Mouse (Mus musculus) spleen, adult 2 months (tissue): Measurements from ENCODE around the gene Myt1l. TPM values are rescaled to one million over a fixed set of nuclear protein-coding genes. Genes with fewer than 3 reads are reported as not detected.

Experiments used
- DNase-seq, 2 experiments: peaks; one replicate each; pipeline versions ENCODE4 v3.0.0 to v3.0.0-alpha.2; 2012 to 2021; ENCODE audit warnings: low spot score in 2 of 2, low read depth in 1 of 2
- H3K27ac ChIP-seq: fragments of 200-500 bp; 2 replicates; pipeline ENCODE4 v1.5.1; 2012; ENCODE audit warnings: low read length, inconsistent platforms; ENCODE audit not compliant: insufficient read depth
- H3K27me3 ChIP-seq: fragments of 200-500 bp; 2 replicates; pipeline ENCODE4 v1.6.1; 2012; ENCODE audit warnings: mild to moderate bottlenecking, moderate library complexity, low read length, inconsistent platforms; ENCODE audit not compliant: control insufficient read depth, insufficient read depth
- H3K36me3 ChIP-seq: fragments of 200-500 bp; 2 replicates; pipeline ENCODE4 v1.6.1; 2012; ENCODE audit warnings: mild to moderate bottlenecking, low read length, inconsistent platforms; ENCODE audit not compliant: control insufficient read depth, insufficient read depth
- H3K4me1 ChIP-seq: fragments of 200-500 bp; 2 replicates; pipeline ENCODE4 v1.6.1; 2011; ENCODE audit warnings: inconsistent platforms; ENCODE audit not compliant: control insufficient read depth, insufficient read depth, insufficient read length
- H3K4me3 ChIP-seq: fragments of 200-500 bp; 2 replicates; pipeline ENCODE4 v1.5.1; 2011; ENCODE audit warnings: mild to moderate bottlenecking, inconsistent platforms; ENCODE audit not compliant: insufficient read depth, insufficient read length; ENCODE audit errors: extremely low read depth
- CTCF ChIP-seq: fragments of 200-500 bp; IDR thresholded peaks from 2 replicates; pipeline ENCODE4 v1.5.1; 2011; ENCODE audit warnings: mild to moderate bottlenecking, inconsistent platforms; ENCODE audit not compliant: insufficient read depth, insufficient read length, insufficient replicate concordance; ENCODE audit errors: extremely low read depth
- POLR2A ChIP-seq: fragments of 200-500 bp; IDR thresholded peaks from 2 replicates; pipeline ENCODE4 v1.6.1; 2011; ENCODE audit warnings: low read depth, low read length, inconsistent platforms
- WGBS: fragments of 180-500 bp; shearing (Covaris S2); methylation state at CpG from one replicate; pipeline ENCODE4 v1.1.7; 2018; 5-methylcytosine and 5-hydroxymethylcytosine counted together
- polyA plus RNA-seq: library from polyadenylated mRNA; depleted of rRNA; stranded (reverse); fragments of >200 nt; gene quantifications from 2 replicates; pipeline ENCODE4 v1.2.3, GENCODE M21; 2012

The Myt1l gene
- polyA plus RNA-seq, 1 experiment = not detected

GRCm38 (mm10) chr12:29806415-29806814 lies 278.2 kb downstream of the Myt1l start:
- no peaks in the 10 kb centered on the region for H3K27me3 ChIP-seq
- 16% methylated on average over 1 of the region's 1 CpGs for WGBS
- no peaks in the 10 kb centered on the region for H3K4me1 ChIP-seq
- TF ChIP-seq CTCF (no peak), POLR2A (no peak)
- no peaks in the 10 kb centered on the region for H3K36me3 ChIP-seq
- H3K4me3 ChIP-seq = no peak overlapping the region
- H3K27ac ChIP-seq = no peak overlapping the region
- no peak for DNase-seq

DNA sequence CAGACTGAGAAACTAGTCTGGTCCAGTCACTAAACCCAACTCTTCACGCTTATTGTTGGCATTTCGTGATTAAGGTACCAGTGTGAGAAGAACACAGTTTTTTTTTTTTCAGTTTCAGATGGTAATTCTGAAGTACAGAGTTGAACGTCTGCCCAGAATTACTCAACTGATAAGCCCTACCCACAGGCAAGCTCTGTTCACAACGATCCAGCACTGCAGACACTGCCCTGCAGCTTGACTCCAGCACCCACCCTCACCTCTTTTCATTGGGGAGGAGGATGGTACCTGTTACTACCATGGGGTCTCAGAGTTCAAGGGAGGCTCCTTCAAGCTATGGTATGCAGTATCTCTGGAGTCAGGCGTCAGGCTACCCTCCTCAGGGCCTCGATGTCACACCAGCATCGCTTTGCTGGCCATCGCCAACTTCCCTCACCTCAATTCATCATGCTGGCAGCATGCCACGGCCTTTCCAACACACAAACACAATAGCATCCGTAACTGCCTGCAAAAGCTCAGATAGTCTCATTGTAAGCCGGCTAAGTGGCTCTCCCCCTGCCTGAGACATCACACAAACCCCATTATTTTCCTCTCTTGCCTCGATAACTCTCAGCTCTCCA lies 281.5 kb downstream of the Myt1l start:
- Histone ChIP-seq H3K36me3 (no peaks in the 10 kb centered on the region), H3K4me3 (no peak overlapping the region), H3K27me3 (no peaks in the 10 kb centered on the region), H3K27ac (no peak overlapping the region), H3K4me1 (no peaks in the 10 kb centered on the region)
- TF ChIP-seq CTCF (no peak), POLR2A (no peak)
- 55% methylated on average over 12 of the region's 12 CpGs for WGBS
- no peak for DNase-seq

GRCm38 (mm10) chr12:29815466-29815865 lies 287.3 kb downstream of the Myt1l start:
- Histone ChIP-seq H3K36me3 (no peaks in the 10 kb centered on the region), H3K4me1 (no peaks in the 10 kb centered on the region), H3K4me3 (no peak overlapping the region), H3K27ac (no peak overlapping the region), H3K27me3 (no peaks in the 10 kb centered on the region)
- DNase-seq = no peak
- TF ChIP-seq CTCF (no peak), POLR2A (no peak)
- WGBS = 69% methylated on average over 2 of the region's 2 CpGs

GRCm38 (mm10) chr12:29816130-29816529 lies 287.9 kb downstream of the Myt1l start:
- Histone ChIP-seq H3K36me3 (no peaks in the 10 kb centered on the region), H3K4me1 (no peaks in the 10 kb centered on the region), H3K27me3 (no peaks in the 10 kb centered on the region), H3K27ac (no peak overlapping the region), H3K4me3 (no peak overlapping the region)
- WGBS = 71% methylated on average over 2 of the region's 2 CpGs
- TF ChIP-seq POLR2A (no peak), CTCF (no peak)
- no peak for DNase-seq

DNA sequence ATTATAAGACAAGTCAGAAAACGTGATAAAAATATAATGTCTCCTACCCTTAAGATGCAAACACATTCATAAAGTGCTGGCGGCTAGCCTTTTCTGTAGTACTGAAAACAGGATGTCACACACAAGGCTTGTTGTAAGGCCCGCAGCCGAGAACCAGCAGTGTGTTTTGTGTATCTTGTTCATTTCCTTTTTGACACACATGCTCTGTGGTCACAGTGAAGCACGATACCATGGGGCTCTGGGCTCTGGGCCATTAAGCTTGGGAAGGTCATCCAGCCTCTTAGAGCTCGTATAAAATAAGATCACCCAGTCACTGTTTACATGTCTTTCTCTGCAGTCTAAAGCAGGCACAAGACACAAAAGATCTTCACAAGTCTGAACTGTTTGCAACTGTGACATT lies 288.6 kb downstream of the Myt1l start:
- no peaks in the 10 kb centered on the region for H3K27me3 ChIP-seq
- no peak overlapping the region for H3K27ac ChIP-seq
- H3K36me3 ChIP-seq = no peaks in the 10 kb centered on the region
- 56% methylated on average over 6 of the region's 6 CpGs for WGBS
- no peaks in the 10 kb centered on the region for H3K4me1 ChIP-seq
- no peak overlapping the region for H3K4me3 ChIP-seq
- TF ChIP-seq CTCF = no peak
- no peak for DNase-seq

DNA sequence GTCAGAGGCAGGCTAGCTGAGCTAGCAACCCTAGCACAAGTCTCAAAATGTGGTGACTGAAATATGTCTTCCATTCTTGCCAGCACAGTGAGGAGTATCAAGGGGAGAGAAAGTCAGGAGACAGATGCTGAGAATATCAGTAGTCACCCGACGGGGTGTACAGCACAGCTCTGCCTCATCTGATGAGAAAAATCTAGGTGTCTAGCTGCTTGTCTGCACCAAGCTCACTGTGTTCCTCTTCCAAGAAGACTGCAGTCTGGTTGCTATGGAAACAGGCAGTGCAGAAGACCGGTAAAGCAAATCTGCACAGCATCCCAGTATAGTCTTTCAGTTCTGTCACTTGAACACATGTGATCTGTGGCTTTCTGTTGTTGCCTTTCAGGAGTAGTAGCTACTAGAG lies 294.0 kb downstream of the Myt1l start:
- WGBS = 67% methylated on average over 3 of the region's 3 CpGs
- Histone ChIP-seq H3K27me3 (no peaks in the 10 kb centered on the region), H3K36me3 (no peaks in the 10 kb centered on the region), H3K4me1 (no peaks in the 10 kb centered on the region), H3K27ac (no peak overlapping the region), H3K4me3 (no peak overlapping the region)
- no peak for DNase-seq
- no peak for TF ChIP-seq POLR2A

DNA sequence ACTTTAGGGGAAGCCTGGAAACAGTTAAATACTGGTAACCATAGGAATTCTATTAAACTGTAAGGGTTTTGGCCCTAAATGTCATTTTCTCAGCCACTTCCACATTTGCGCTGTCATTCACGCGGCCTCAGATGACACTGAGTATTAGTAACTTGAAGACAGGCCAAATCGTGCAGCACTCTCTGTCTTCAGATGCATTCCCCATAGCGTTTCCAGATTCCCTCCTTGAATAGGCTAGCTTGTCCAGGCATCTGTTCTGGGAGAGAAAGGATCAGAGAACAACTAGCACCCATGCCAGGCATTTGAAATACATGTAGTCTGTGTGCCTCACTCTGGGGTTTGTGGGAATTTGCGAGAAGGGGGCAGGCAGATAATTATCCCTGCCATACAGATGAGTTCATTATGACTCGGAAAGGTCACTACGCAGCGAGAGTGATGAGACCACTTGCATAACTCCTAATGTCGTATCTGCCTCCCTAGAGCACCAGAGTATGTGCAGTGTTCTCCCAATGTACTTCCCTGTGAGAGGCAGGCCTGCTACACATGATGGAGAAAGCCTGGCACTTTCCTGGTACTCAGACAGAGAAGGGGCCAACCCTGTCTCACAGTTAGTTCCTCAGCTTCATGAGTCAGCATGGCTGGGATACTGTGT lies 295.7 kb downstream of the Myt1l start:
- no peak for DNase-seq
- TF ChIP-seq POLR2A = no peak
- TF ChIP-seq CTCF = no peak
- Histone ChIP-seq H3K27ac (no peak overlapping the region), H3K36me3 (no peaks in the 10 kb centered on the region), H3K27me3 (no peaks in the 10 kb centered on the region), H3K4me3 (no peak overlapping the region), H3K4me1 (no peaks in the 10 kb centered on the region)
- 86% methylated on average over 10 of the region's 10 CpGs for WGBS
